Mouse (Mus musculus): Measurements from ENCODE around the gene Cep19. TPM values are rescaled to one million over a fixed set of nuclear protein-coding genes. Genes with fewer than 3 reads are reported as not detected.
A peak's percentile ranks its signal among the peaks of the same experiment; 100 is the strongest.
"Not testable (repeated sequence)": the region's sequence is repeated elsewhere in the genome, so short reads cannot be mapped to it uniquely, and the experiment has no call there.

Cep19 gene
- polyA plus RNA-seq, 1 experiment from 2014 or later = 47.7 TPM

DNA sequence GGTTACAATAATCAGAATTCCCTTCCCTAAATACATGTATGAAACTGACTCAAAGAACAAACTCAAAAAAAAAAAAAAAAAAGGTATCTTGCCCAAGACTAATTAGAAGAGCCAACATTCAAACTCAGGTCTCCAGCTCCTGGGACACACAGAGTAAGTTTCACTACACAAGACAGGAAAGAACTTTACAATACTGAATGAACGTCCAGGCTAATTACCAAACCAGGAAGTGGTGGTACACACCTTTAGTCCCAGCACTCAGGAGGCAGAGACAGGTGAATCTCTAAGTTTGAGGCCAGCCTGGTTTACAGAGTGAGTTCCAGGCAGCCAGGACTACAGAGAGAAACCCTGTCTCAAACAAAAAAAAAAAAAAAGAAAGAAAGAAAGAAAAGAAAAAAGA lies 23.8 kb upstream of the Cep19 start:
- H3K4me3 ChIP-seq (ENCODE audit: low read depth, low read length) = no peak overlapping the region
- no peak overlapping the region for H3K27ac ChIP-seq (ENCODE audit: low read depth, low read length)
- H3K27me3 ChIP-seq (ENCODE audit: control insufficient read depth, insufficient read depth, low read length) = no peaks in the 10 kb centered on the region
- ATAC-seq (ENCODE audit: low FRiP score) (no peak), DNase-seq (ENCODE audit: low spot score) (no peak)
- H3K9ac ChIP-seq (ENCODE audit: low read depth, low read length) = no peak overlapping the region
- H3K4me2 ChIP-seq (replicated peaks; ENCODE audit: low read depth, low read length) = no peak overlapping the region
- WGBS = 87% methylated on average over 1 of the region's 1 CpGs
- H3K4me1 ChIP-seq (replicated peaks; ENCODE audit: control insufficient read depth, insufficient read depth, low read length) = 0 out of 2 replicates have a peak, but pooled peaks cover 2% of the 10 kb centered on the region
- no peaks in the 10 kb centered on the region for H3K36me3 ChIP-seq (ENCODE audit: control insufficient read depth, insufficient read depth, low read length)
- H3K9me3 ChIP-seq (ENCODE audit: control insufficient read depth, low read length) = no peaks in the 10 kb centered on the region

- H3K4me3 ChIP-seq (ENCODE audit: low read depth, low read length) = no peak overlapping the region
- no peaks in the 10 kb centered on the region for H3K27me3 ChIP-seq (ENCODE audit: control insufficient read depth, insufficient read depth, low read length)
- H3K4me2 ChIP-seq (replicated peaks; ENCODE audit: low read depth, low read length) = no peak overlapping the region
- H3K4me1 ChIP-seq (replicated peaks; ENCODE audit: control insufficient read depth, insufficient read depth, low read length) = 0 out of 2 replicates have a peak, but pooled peaks cover 2% of the 10 kb centered on the region
- no peak overlapping the region for H3K9ac ChIP-seq (ENCODE audit: low read depth, low read length)
- DNase-seq (ENCODE audit: low spot score) (no peak), ATAC-seq (ENCODE audit: low FRiP score) (no peak)
- H3K27ac ChIP-seq (ENCODE audit: low read depth, low read length) = no peak overlapping the region
- H3K9me3 ChIP-seq (ENCODE audit: control insufficient read depth, low read length) = no peaks in the 10 kb centered on the region
- 93% methylated on average over 3 of the region's 3 CpGs for WGBS
- no peaks in the 10 kb centered on the region for H3K36me3 ChIP-seq (ENCODE audit: control insufficient read depth, insufficient read depth, low read length)
Observed at GRCm38 (mm10) chr16:32076406-32076805, 23.2 kb upstream of the Cep19 start.

GRCm38 (mm10) chr16:32077648-32078407 lies 21.8 kb upstream of the Cep19 start:
- WGBS = 16% methylated on average over 13 of the region's 13 CpGs

DNA sequence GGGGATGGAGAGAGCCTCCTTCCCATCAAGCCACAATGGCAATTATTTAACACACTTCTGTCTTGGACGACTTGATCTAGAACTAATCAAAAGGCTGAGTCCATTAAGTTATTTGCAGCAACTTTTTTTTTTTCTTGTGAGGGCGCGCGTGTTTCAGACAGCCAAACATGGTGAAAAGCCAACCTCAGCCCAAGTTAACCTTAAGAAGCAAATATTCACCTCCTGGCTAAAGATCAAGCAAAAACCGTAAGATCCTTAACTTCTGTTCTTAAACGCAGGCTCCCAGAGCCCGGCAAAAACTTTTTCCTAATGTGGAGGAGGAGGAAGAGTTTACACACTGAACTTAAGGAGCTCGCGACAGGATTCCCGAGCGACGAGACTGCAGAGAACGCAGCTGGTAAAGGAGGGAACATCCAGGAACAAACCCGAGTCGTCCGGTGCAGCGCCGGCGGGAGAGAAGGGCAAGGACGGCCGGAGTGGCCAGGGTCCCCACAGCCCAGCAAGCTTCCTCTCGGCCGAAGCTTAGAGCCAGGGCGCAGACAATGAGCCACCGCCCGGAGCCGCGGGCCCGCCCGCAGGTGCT lies 21.1 kb upstream of the Cep19 start:
- WGBS = under 1% methylated on average over 30 of the region's 30 CpGs
- peak overlapping the region; percentile 97 for H3K27ac ChIP-seq (ENCODE audit: low read depth, low read length)
- H3K9ac ChIP-seq (ENCODE audit: low read depth, low read length) = peak overlapping the region; percentile 99
- H3K4me3 ChIP-seq (ENCODE audit: low read depth, low read length) = peak overlapping the region; percentile 93
- DNase-seq (ENCODE audit: low spot score) (no peak), ATAC-seq (ENCODE audit: low FRiP score) (no peak)
- no peaks in the 10 kb centered on the region for H3K27me3 ChIP-seq (ENCODE audit: control insufficient read depth, insufficient read depth, low read length)
- H3K9me3 ChIP-seq (ENCODE audit: control insufficient read depth, low read length) = no peaks in the 10 kb centered on the region
- H3K4me2 ChIP-seq (replicated peaks; ENCODE audit: low read depth, low read length) = peak overlapping the region; percentile 64
- H3K36me3 ChIP-seq (ENCODE audit: control insufficient read depth, insufficient read depth, low read length) = 0 out of 2 replicates have a peak, but pooled peaks cover under 1% of the 10 kb centered on the region
- 0 out of 2 replicates have a peak, but pooled peaks cover 2% of the 10 kb centered on the region for H3K4me1 ChIP-seq (replicated peaks; ENCODE audit: control insufficient read depth, insufficient read depth, low read length)

More at GRCm38 (mm10) chr16:32077648-32078407, 21.8 kb upstream of the Cep19 start:
- H3K4me1 ChIP-seq (replicated peaks; ENCODE audit: control insufficient read depth, insufficient read depth, low read length) = 0 out of 2 replicates have a peak, but pooled peaks cover 2% of the 10 kb centered on the region
- H3K4me3 ChIP-seq (ENCODE audit: low read depth, low read length) = peak overlapping the region; percentile 93
- peak overlapping the region; percentile 64 for H3K4me2 ChIP-seq (replicated peaks; ENCODE audit: low read depth, low read length)
- DNase-seq (ENCODE audit: low spot score) (peak; percentile 32), ATAC-seq (ENCODE audit: low FRiP score) (no peak)
- H3K27ac ChIP-seq (ENCODE audit: low read depth, low read length) = no peak overlapping the region
- H3K36me3 ChIP-seq (ENCODE audit: control insufficient read depth, insufficient read depth, low read length) = no peaks in the 10 kb centered on the region
- no peaks in the 10 kb centered on the region for H3K27me3 ChIP-seq (ENCODE audit: control insufficient read depth, insufficient read depth, low read length)
- peak overlapping the region; percentile 99 for H3K9ac ChIP-seq (ENCODE audit: low read depth, low read length)
- H3K9me3 ChIP-seq (ENCODE audit: control insufficient read depth, low read length) = no peaks in the 10 kb centered on the region

DNA sequence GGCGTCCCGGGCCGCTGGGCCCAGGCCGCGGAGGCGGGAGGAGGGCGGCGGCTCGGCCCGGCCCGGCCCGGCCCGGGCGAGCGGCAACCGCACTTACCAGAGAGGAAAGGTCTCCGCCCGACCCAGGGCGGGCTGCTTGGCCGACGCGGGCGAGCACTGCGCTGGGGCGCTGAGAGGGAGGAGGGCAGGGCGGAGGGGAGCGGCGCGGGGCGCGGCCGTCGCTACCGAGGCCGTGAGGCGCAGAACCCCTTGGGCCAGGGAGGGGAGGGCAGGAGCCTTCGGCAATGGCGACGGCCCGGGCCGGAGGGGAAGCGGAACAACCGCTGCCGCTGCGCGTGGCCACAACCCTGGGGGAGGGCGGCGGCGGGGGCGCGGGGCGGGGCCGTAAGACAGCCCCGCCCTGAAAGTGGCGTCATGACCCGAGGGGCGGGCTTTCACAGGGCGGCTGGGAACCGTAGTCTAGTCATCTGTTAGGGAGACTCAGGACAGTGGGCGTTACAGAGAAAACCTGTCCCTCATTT lies 20.5 kb upstream of the Cep19 start, which contains the start of gene Pak2:
Gene Pak2, minus strand, starts transcription at position 352 of the 521 bp plus-strand sequence.
- Histone ChIP-seq H3K4me2 (replicated peaks; ENCODE audit: low read depth, low read length) (peak within 1 kb of the TSS; percentile 64), H3K9me3 (ENCODE audit: control insufficient read depth, low read length) (no peaks in the 10 kb centered on the region), H3K27ac (ENCODE audit: low read depth, low read length) (peak within 1 kb of the TSS; percentile 97), H3K36me3 (ENCODE audit: control insufficient read depth, insufficient read depth, low read length) (0 out of 2 replicates have a peak, but pooled peaks cover 2% of the 10 kb centered on the region), H3K27me3 (ENCODE audit: control insufficient read depth, insufficient read depth, low read length) (no peaks in the 10 kb centered on the region), H3K9ac (ENCODE audit: low read depth, low read length) (peak within 1 kb of the TSS; percentile 99), H3K4me1 (replicated peaks; ENCODE audit: control insufficient read depth, insufficient read depth, low read length) (0 out of 2 replicates have a peak, but pooled peaks cover 2% of the 10 kb centered on the region), H3K4me3 (ENCODE audit: low read depth, low read length) (peak within 1 kb of the TSS; percentile 93)
- ATAC-seq (ENCODE audit: low FRiP score) (peak; percentile 96), DNase-seq (ENCODE audit: low spot score) (peak; percentile 94)
- WGBS = 2% methylated on average over 31 of the region's 60 CpGs

- H3K4me2 ChIP-seq (replicated peaks; ENCODE audit: low read depth, low read length) = no peak overlapping the region
- ATAC-seq (ENCODE audit: low FRiP score) = no peak
- no peak overlapping the region for H3K27ac ChIP-seq (ENCODE audit: low read depth, low read length)
- no peak overlapping the region for H3K4me3 ChIP-seq (ENCODE audit: low read depth, low read length)
- H3K36me3 ChIP-seq (ENCODE audit: control insufficient read depth, insufficient read depth, low read length) = 0 out of 2 replicates have a peak, but pooled peaks cover 9% of the 10 kb centered on the region
- H3K9ac ChIP-seq (ENCODE audit: low read depth, low read length) = no peak overlapping the region
- no peaks in the 10 kb centered on the region for H3K4me1 ChIP-seq (replicated peaks; ENCODE audit: control insufficient read depth, insufficient read depth, low read length)
- no peaks in the 10 kb centered on the region for H3K27me3 ChIP-seq (ENCODE audit: control insufficient read depth, insufficient read depth, low read length)
- DNase-seq (ENCODE audit: low spot score) = no peak
- H3K9me3 ChIP-seq (ENCODE audit: control insufficient read depth, low read length) = no peaks in the 10 kb centered on the region
- 84% methylated on average over 17 of the region's 17 CpGs for WGBS
Observed at GRCm38 (mm10) chr16:32087629-32088443, 11.8 kb upstream of the Cep19 start.

DNA sequence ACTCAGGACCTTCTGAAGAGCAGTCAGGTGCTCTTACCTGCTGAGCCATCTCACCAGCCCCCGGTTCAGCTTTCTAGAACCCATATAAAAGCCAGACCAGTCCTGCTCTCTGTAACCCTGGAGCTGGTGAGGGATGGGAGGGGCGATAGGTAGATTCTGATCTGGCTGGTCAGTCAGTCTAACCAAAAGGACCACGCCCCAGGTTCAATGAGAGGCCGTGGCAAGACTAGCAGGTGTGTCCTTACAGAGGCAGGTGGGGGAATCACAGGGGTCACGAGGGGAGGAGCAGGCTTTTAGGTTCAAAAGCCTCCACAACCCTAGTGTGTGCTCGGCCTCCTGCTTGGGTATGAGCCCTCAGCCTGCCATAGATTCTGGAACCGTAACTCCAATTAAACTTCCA lies 8.1 kb upstream of the Cep19 start:
- Histone ChIP-seq H3K4me1 (replicated peaks; ENCODE audit: control insufficient read depth, insufficient read depth, low read length) (no peaks in the 10 kb centered on the region), H3K4me2 (replicated peaks; ENCODE audit: low read depth, low read length) (no peak overlapping the region), H3K9me3 (ENCODE audit: control insufficient read depth, low read length) (no peaks in the 10 kb centered on the region), H3K9ac (ENCODE audit: low read depth, low read length) (no peak overlapping the region), H3K36me3 (ENCODE audit: control insufficient read depth, insufficient read depth, low read length) (peaks cover 13% of the 10 kb centered on the region; the same call in 1 of the 2 replicates), H3K4me3 (ENCODE audit: low read depth, low read length) (no peak overlapping the region), H3K27me3 (ENCODE audit: control insufficient read depth, insufficient read depth, low read length) (no peaks in the 10 kb centered on the region), H3K27ac (ENCODE audit: low read depth, low read length) (no peak overlapping the region)
- 93% methylated on average over 7 of the region's 7 CpGs for WGBS
- no peak for DNase-seq (ENCODE audit: low spot score)
- no peak for ATAC-seq (ENCODE audit: low FRiP score)

- not testable (repeated sequence) for ATAC-seq (ENCODE audit: low FRiP score); H3K4me1 ChIP-seq (replicated peaks; ENCODE audit: control insufficient read depth, insufficient read depth, low read length); H3K27ac ChIP-seq (ENCODE audit: low read depth, low read length); H3K9me3 ChIP-seq (ENCODE audit: control insufficient read depth, low read length); H3K9ac ChIP-seq (ENCODE audit: low read depth, low read length); H3K27me3 ChIP-seq (ENCODE audit: control insufficient read depth, insufficient read depth, low read length); H3K4me2 ChIP-seq (replicated peaks; ENCODE audit: low read depth, low read length); H3K36me3 ChIP-seq (ENCODE audit: control insufficient read depth, insufficient read depth, low read length); H3K4me3 ChIP-seq (ENCODE audit: low read depth, low read length); DNase-seq (ENCODE audit: low spot score)
- WGBS = 96% methylated on average over 2 of the region's 2 CpGs
Observed at GRCm38 (mm10) chr16:32097757-32098156, 1.8 kb upstream of the Cep19 start.

Measured in hindbrain, embryonic 11.5 days (tissue).